Mouse (Mus musculus): ENCODE measurements at regions not wholly inside any gene's neighbourhood (a gene's known extent, or its start where the extent isn't known, plus 50 kb on each side); places are given as distances from the start of the nearest gene placed in this dataset.

- no peak for DNase-seq (ENCODE audit: low spot score)
Observed at GRCm38 (mm10) chr12:39073289-39074022, 294.3 kb downstream of the Etv1 start.

GRCm38 (mm10) chr12:39086285-39086684 lies 307.1 kb downstream of the Etv1 start:
- no peak for DNase-seq (ENCODE audit: low spot score)

GRCm38 (mm10) chr12:39094638-39095230 lies 315.6 kb downstream of the Etv1 start:
- no peak for DNase-seq (ENCODE audit: low spot score)

GRCm38 (mm10) chr12:39123391-39124095 lies 344.4 kb downstream of the Etv1 start:
- DNase-seq (ENCODE audit: low spot score): no peak

GRCm38 (mm10) chr12:39154689-39155088 lies 375.5 kb downstream of the Etv1 start:
- no peak for DNase-seq (ENCODE audit: low spot score)

GRCm38 (mm10) chr12:39176958-39177357 lies 397.8 kb downstream of the Etv1 start:
- no peak for DNase-seq (ENCODE audit: low spot score)

GRCm38 (mm10) chr12:39224073-39224472 lies 444.9 kb downstream of the Etv1 start:
- no peak for DNase-seq (ENCODE audit: low spot score)

- DNase-seq (ENCODE audit: low spot score): no peak
Observed at GRCm38 (mm10) chr12:39256605-39257004, 477.4 kb downstream of the Etv1 start.

- DNase-seq (ENCODE audit: low spot score): no peak
Observed at GRCm38 (mm10) chr12:39257571-39257970, 478.4 kb downstream of the Etv1 start.

GRCm38 (mm10) chr12:39289676-39290075 lies 510.5 kb downstream of the Etv1 start:
- DNase-seq (ENCODE audit: low spot score): no peak

- no peak for DNase-seq (ENCODE audit: low spot score)
Observed at GRCm38 (mm10) chr12:39301351-39302212, 522.4 kb downstream of the Etv1 start.

- no peak for DNase-seq (ENCODE audit: low spot score)
Observed at GRCm38 (mm10) chr12:39302213-39302591, 523.0 kb downstream of the Etv1 start.

GRCm38 (mm10) chr12:39307746-39308145 lies 528.6 kb downstream of the Etv1 start:
- no peak for DNase-seq (ENCODE audit: low spot score)

GRCm38 (mm10) chr12:39309905-39310304 lies 530.7 kb downstream of the Etv1 start:
- no peak for DNase-seq (ENCODE audit: low spot score)

- no peak for DNase-seq (ENCODE audit: low spot score)
Observed at GRCm38 (mm10) chr12:39317229-39317628, 538.0 kb downstream of the Etv1 start.

GRCm38 (mm10) chr12:39321453-39321852 lies 542.3 kb downstream of the Etv1 start:
- DNase-seq (ENCODE audit: low spot score): no peak

- no peak for DNase-seq (ENCODE audit: low spot score)
Observed at GRCm38 (mm10) chr12:39326157-39326556, 547.0 kb downstream of the Etv1 start.

GRCm38 (mm10) chr12:39326668-39327299 lies 547.6 kb downstream of the Etv1 start:
- no peak for DNase-seq (ENCODE audit: low spot score)

- DNase-seq (ENCODE audit: low spot score): no peak
Observed at GRCm38 (mm10) chr12:39328377-39328776, 549.2 kb downstream of the Etv1 start.

GRCm38 (mm10) chr12:39339101-39339538 lies 559.9 kb downstream of the Etv1 start:
- no peak for DNase-seq (ENCODE audit: low spot score)

- DNase-seq (ENCODE audit: low spot score): no peak
Observed at GRCm38 (mm10) chr12:39341751-39342271, 562.6 kb downstream of the Etv1 start.
